Mouse (Mus musculus): ENCODE measurements around the gene Stxbp2.

GRCm38 (mm10) chr8:3654726-3655508, 24.2 kb downstream of the Stxbp2 start:
- no peak for TF ChIP-seq CTCF (IDR thresholded peaks at IDR 0.05; ENCODE audit: extremely low read depth, insufficient read length, insufficient replicate concordance, low read depth, low read length)
- no peak for TF ChIP-seq POLR2A (IDR thresholded peaks at IDR 0.05; ENCODE audit: low read depth, low read length)
